Mouse (Mus musculus) gastrocnemius, adult 8-10 months (tissue): ENCODE data around the gene Trpm8. TPM values are rescaled to one million over a fixed set of nuclear protein-coding genes. Genes with fewer than 3 reads are reported as not detected.
A peak's percentile ranks its signal among the peaks of the same experiment; 100 is the strongest.

Experiments
- DNase-seq, 2 experiments: peaks; one replicate each; pipeline ENCODE4 v3.0.0; 2022; ENCODE audit warnings: low spot score in 2 of 2
- total RNA-seq, 4 experiments: library from RNA; stranded (reverse); gene quantifications; 2 replicates each; pipeline ENCODE4 v1.2.4; 2022

The Trpm8 gene
- total RNA-seq, 4 experiments from 2014 or later: not detected

- DNase-seq: no peak
These were observed 6.9 kb downstream of the Trpm8 start for GRCm38 (mm10) chr1:88284228-88284945.

- no peak for DNase-seq
These were observed 7.5 kb downstream of the Trpm8 start for GRCm38 (mm10) chr1:88284946-88285320.

- DNase-seq: no peak
These were observed 8.2 kb downstream of the Trpm8 start for GRCm38 (mm10) chr1:88285652-88286051.

- no peak for DNase-seq
These were observed 8.8 kb downstream of the Trpm8 start for GRCm38 (mm10) chr1:88286136-88286845.

- no peak for DNase-seq
These were observed 9.6 kb downstream of the Trpm8 start for GRCm38 (mm10) chr1:88286887-88287696.

- peak in 1 of 2 experiments; percentile 24 for DNase-seq
These were observed 10.2 kb downstream of the Trpm8 start for GRCm38 (mm10) chr1:88287697-88287980.

- DNase-seq: no peak
These were observed 10.8 kb downstream of the Trpm8 start for GRCm38 (mm10) chr1:88288056-88288788.

GRCm38 (mm10) chr1:88288789-88289127 is 11.3 kb downstream of the Trpm8 start:
- DNase-seq: no peak

- no peak for DNase-seq
These were observed 11.7 kb downstream of the Trpm8 start for GRCm38 (mm10) chr1:88289152-88289551.

- peak in 1 of 2 experiments; percentile 35 for DNase-seq
These were observed 12.5 kb downstream of the Trpm8 start for GRCm38 (mm10) chr1:88289917-88290316.

GRCm38 (mm10) chr1:88290511-88290910 is 13.1 kb downstream of the Trpm8 start:
- no peak for DNase-seq

- DNase-seq: no peak
These were observed 14.0 kb downstream of the Trpm8 start for GRCm38 (mm10) chr1:88291409-88292005.

- DNase-seq: no peak
These were observed 14.6 kb downstream of the Trpm8 start for GRCm38 (mm10) chr1:88292057-88292456.

- DNase-seq: no peak
These were observed 17.2 kb downstream of the Trpm8 start for GRCm38 (mm10) chr1:88294650-88295049.

- no peak for DNase-seq
These were observed 18.9 kb downstream of the Trpm8 start for GRCm38 (mm10) chr1:88296171-88296920.

GRCm38 (mm10) chr1:88297480-88298258 is 20.2 kb downstream of the Trpm8 start:
- DNase-seq: no peak

- DNase-seq: no peak
These were observed 21.4 kb downstream of the Trpm8 start for GRCm38 (mm10) chr1:88298686-88299528.

- DNase-seq: no peak
These were observed 22.1 kb downstream of the Trpm8 start for GRCm38 (mm10) chr1:88299529-88299945.
